Mouse (Mus musculus): ENCODE measurements around the gene Mapt.

DNA sequence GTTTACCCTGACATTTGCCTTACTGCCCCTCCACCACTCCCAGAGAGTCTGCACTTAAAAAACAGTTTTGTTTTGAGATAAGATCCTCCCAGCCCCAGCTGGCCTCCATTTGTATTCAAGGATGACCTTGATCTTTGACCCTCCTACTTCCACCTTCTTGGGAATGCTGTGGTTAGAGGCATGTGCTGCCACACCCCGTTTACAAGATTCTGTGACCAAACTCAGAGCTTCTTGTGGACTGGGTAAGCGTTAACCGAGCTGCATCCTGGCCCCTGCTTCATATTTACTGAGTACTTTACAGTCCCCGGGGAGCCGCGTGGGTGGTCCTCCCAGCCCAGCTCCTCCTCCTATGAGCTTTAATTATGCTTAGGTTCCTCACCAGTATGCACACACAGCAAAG, 64.5 kb downstream of the Mapt start:
- TF ChIP-seq POLR2A (IDR thresholded peaks at IDR 0.05; ENCODE audit: insufficient read length, low read depth) (no peak), USF1 (IDR thresholded peaks at IDR 0.05; ENCODE audit: low read depth) (no peak), REST (IDR thresholded peaks at IDR 0.05; ENCODE audit: insufficient read depth, insufficient read length) (no peak), MYOD1 (IDR thresholded peaks at IDR 0.05; ENCODE audit: control insufficient read depth in 1 of 3, insufficient read length in 2 of 3, low read depth in 2 of 3) (peak in 1 of 3 experiments; percentile 17), MAX (IDR thresholded peaks at IDR 0.05; ENCODE audit: low read depth) (no peak), TCF3 (IDR thresholded peaks at IDR 0.05; ENCODE audit: insufficient read length, low read depth) (no peak), POLR2AphosphoS2 (IDR thresholded peaks at IDR 0.05; ENCODE audit: insufficient read length, low read depth) (no peak)
